Mouse (Mus musculus): ENCODE results near the gene Syce1l.

Gene Syce1l

GRCm38 (mm10) chr8:113673300-113673699 is 30.3 kb downstream of the Syce1l start:
- no peak for DNase-seq (ENCODE audit: low spot score)

- DNase-seq (ENCODE audit: low spot score), result no peak
Observed at GRCm38 (mm10) chr8:113674611-113675010, 31.6 kb downstream of the Syce1l start.

GRCm38 (mm10) chr8:113675281-113675680 is 32.3 kb downstream of the Syce1l start:
- no peak for DNase-seq (ENCODE audit: low spot score)

- no peak for DNase-seq (ENCODE audit: low spot score)
Observed at GRCm38 (mm10) chr8:113676811-113677210, 33.8 kb downstream of the Syce1l start.

- no peak for DNase-seq (ENCODE audit: low spot score)
Observed at GRCm38 (mm10) chr8:113679361-113679760, 36.3 kb downstream of the Syce1l start.

- DNase-seq (ENCODE audit: low spot score), result no peak
Observed at GRCm38 (mm10) chr8:113687889-113688542, 45.0 kb downstream of the Syce1l start.

- no peak for DNase-seq (ENCODE audit: low spot score)
Observed at GRCm38 (mm10) chr8:113688543-113688915, 45.5 kb downstream of the Syce1l start.

- no peak for DNase-seq (ENCODE audit: low spot score)
Observed at GRCm38 (mm10) chr8:113691622-113692343, 48.8 kb downstream of the Syce1l start.

- no peak for DNase-seq (ENCODE audit: low spot score)
Observed at GRCm38 (mm10) chr8:113704968-113705367, 62.0 kb downstream of the Syce1l start.

Measured in MN1 (cell line).